Mouse (Mus musculus) lung, adult 2 months (tissue): Measurements from ENCODE around the gene Elmo3.

Experiments used
- CTCF ChIP-seq: fragments of 200-500 bp; IDR thresholded peaks from 2 replicates; pipeline ENCODE4 v1.5.1; 2011; ENCODE audit warnings: mild to moderate bottlenecking, low read length, control low read depth; ENCODE audit not compliant: insufficient read depth
- POLR2A ChIP-seq: fragments of 200-500 bp; IDR thresholded peaks from 2 replicates; pipeline ENCODE4 v1.6.1; 2011; ENCODE audit warnings: low read depth, mild to moderate bottlenecking, control low read depth, low read length, borderline replicate concordance; ENCODE audit errors: extremely low read depth

DNA sequence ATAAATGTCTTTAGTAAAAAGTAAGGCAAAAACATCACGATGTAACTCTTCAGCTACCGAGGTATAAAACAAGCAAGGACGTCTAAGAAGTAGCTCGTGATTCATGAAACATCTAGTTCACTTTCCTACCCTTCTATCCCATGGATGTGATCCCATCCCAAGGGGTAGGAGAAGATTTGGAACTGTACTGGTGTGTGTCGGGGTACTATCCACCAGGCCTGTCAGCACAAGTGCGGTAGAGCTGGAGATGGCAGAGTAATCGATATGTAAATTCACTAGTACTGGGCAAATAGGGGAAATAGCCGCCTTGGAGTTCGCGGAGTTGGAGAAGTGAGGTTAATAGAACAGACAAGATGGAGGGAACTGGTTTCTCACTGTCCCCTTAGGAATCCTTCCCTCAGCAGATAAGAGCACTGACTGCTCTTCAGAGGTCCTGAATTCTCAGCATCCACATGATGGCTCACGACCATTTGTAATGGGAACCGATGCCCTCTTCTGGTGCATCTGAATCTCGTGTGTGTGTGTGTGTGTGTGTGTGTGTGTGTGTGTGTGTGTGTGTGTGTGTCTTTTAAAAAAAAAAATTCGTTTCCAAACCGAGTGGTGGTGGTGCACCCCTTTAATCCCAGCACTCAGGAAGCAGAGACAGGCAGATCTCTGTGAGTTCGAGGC is 42.0 kb upstream of the Elmo3 start:
- TF ChIP-seq CTCF (no peak), POLR2A (no peak)
